Mouse (Mus musculus): ENCODE data around the gene Sphk2. TPM values are rescaled to one million over a fixed set of nuclear protein-coding genes. Genes with fewer than 3 reads are reported as not detected.

Sphk2 gene
- polyA plus RNA-seq, 1 experiment from 2014 or later = 15.6 TPM

GRCm38 (mm10) chr7:45699523-45700141 is 18.2 kb downstream of the Sphk2 start, which contains the start of gene Car11:
Gene Car11 (plus strand): TSS chr7:45699843.
- H3K36me3 ChIP-seq (ENCODE audit: control insufficient read depth, insufficient read depth, low read length) = no peaks in the 10 kb centered on the region
- H3K9me3 ChIP-seq (ENCODE audit: control insufficient read depth, low read length) = no peaks in the 10 kb centered on the region
- 2% methylated on average over 35 of the region's 36 CpGs for WGBS
- peak within 1 kb of the TSS; percentile 70 for H3K27ac ChIP-seq (ENCODE audit: low read depth, low read length)
- H3K4me2 ChIP-seq (ENCODE audit: low read depth, low read length) = peak within 1 kb of the TSS; percentile 85
- peak within 1 kb of the TSS; percentile 67 for H3K9ac ChIP-seq (replicated peaks; ENCODE audit: low read depth, low read length)
- peak within 1 kb of the TSS; percentile 46 for H3K4me3 ChIP-seq (ENCODE audit: low read depth, low read length)
- peaks cover 7% of the 10 kb centered on the region; the same call in 1 of the 2 replicates for H3K27me3 ChIP-seq (ENCODE audit: control insufficient read depth, insufficient read depth, low read length)
- peaks cover 10% of the 10 kb centered on the region; the same call in 1 of the 2 replicates for H3K4me1 ChIP-seq (ENCODE audit: control insufficient read depth, insufficient read depth, low read length)
- ATAC-seq (ENCODE audit: low read depth) = no peak

DNA sequence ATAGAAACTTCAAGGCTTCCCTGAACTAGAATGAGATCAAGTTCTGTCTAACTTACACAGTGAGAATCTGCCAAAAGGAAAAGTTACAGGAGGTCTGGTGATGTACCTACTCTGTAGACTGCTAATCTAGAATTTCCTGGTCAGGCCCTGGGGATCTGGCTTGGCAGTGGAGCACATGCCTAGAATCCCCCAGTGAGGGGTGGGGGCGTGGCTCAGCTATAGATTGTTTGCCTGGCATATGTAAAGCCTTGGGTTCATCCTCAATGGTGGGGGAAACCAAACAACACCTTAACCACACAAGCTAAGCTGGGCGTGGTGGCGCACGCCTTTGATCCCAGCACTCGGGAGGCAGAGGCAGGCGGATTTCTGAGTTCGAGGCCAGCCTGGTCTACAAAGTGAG is 19.9 kb downstream of the Sphk2 start:
- peaks cover 7% of the 10 kb centered on the region; the same call in 1 of the 2 replicates for H3K27me3 ChIP-seq (ENCODE audit: control insufficient read depth, insufficient read depth, low read length)
- 80% methylated on average over 7 of the region's 7 CpGs for WGBS
- H3K4me2 ChIP-seq (ENCODE audit: low read depth, low read length) = no peak overlapping the region
- no peak for ATAC-seq (ENCODE audit: low read depth)
- no peak overlapping the region for H3K27ac ChIP-seq (ENCODE audit: low read depth, low read length)
- no peak overlapping the region for H3K9ac ChIP-seq (replicated peaks; ENCODE audit: low read depth, low read length)
- H3K36me3 ChIP-seq (ENCODE audit: control insufficient read depth, insufficient read depth, low read length) = no peaks in the 10 kb centered on the region
- 0 out of 2 replicates have a peak, but pooled peaks cover 4% of the 10 kb centered on the region for H3K4me1 ChIP-seq (ENCODE audit: control insufficient read depth, insufficient read depth, low read length)
- H3K4me3 ChIP-seq (ENCODE audit: low read depth, low read length) = no peak overlapping the region
- no peaks in the 10 kb centered on the region for H3K9me3 ChIP-seq (ENCODE audit: control insufficient read depth, low read length)

- Histone ChIP-seq H3K36me3 (ENCODE audit: control insufficient read depth, insufficient read depth, low read length) (no peaks in the 10 kb centered on the region), H3K9ac (replicated peaks; ENCODE audit: low read depth, low read length) (no peak overlapping the region), H3K9me3 (ENCODE audit: control insufficient read depth, low read length) (no peaks in the 10 kb centered on the region), H3K4me1 (ENCODE audit: control insufficient read depth, insufficient read depth, low read length) (0 out of 2 replicates have a peak, but pooled peaks cover under 1% of the 10 kb centered on the region), H3K27ac (ENCODE audit: low read depth, low read length) (no peak overlapping the region), H3K27me3 (ENCODE audit: control insufficient read depth, insufficient read depth, low read length) (peaks cover 7% of the 10 kb centered on the region; the same call in 1 of the 2 replicates), H3K4me2 (ENCODE audit: low read depth, low read length) (no peak overlapping the region), H3K4me3 (ENCODE audit: low read depth, low read length) (no peak overlapping the region)
- no peak for ATAC-seq (ENCODE audit: low read depth)
- WGBS = 2% methylated on average over 6 of the region's 6 CpGs
Measured at GRCm38 (mm10) chr7:45695098-45695497, 22.7 kb downstream of the Sphk2 start.

DNA sequence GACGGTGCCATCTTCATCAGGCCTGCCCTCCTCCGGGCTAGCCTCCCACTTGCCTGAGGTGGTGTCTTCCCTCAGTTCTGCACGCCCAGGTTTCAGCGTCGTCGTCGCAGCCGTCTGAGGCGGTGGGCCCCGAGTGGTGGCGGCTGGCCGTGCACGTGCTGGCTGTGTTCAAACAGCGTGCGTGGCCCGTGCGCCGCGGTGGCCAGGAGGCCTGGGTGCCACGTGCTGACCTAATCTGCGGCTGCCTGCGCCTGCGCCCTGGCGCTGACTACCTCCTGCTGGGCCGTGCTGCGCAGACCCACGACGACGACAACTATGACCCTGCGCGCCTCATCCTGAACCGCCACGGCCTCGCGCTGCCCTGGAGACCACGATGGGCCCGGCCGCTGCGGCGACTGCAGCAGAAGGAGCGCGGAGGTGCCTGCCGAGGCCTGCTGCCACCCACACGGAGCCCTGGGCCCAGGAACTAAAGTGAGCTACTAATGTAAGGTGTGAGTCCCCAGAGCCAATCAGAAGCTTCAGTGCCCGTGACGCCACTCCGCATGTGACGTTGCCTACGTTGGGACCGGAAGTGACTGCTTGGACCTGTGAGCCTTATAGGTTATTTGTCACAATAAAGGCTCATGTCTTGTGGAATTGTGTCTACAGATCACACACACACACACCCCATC is 23.7 kb downstream of the Sphk2 start, which contains the start of gene Sec1:
Gene Sec1, minus strand, starts transcription at position 482 of the 671 bp plus-strand sequence.
- Histone ChIP-seq H3K9ac (replicated peaks; ENCODE audit: low read depth, low read length) (no peak within 1 kb of the TSS), H3K36me3 (ENCODE audit: control insufficient read depth, insufficient read depth, low read length) (no peaks in the 10 kb centered on the region), H3K4me2 (ENCODE audit: low read depth, low read length) (no peak within 1 kb of the TSS), H3K9me3 (ENCODE audit: control insufficient read depth, low read length) (no peaks in the 10 kb centered on the region), H3K27ac (ENCODE audit: low read depth, low read length) (no peak within 1 kb of the TSS), H3K4me1 (ENCODE audit: control insufficient read depth, insufficient read depth, low read length) (no peaks in the 10 kb centered on the region), H3K27me3 (ENCODE audit: control insufficient read depth, insufficient read depth, low read length) (0 out of 2 replicates have a peak, but pooled peaks cover 3% of the 10 kb centered on the region), H3K4me3 (ENCODE audit: low read depth, low read length) (no peak within 1 kb of the TSS)
- peak; percentile 19; the same call in 1 of the 2 replicates for ATAC-seq (ENCODE audit: low read depth)
- 90% methylated on average over 50 of the region's 50 CpGs for WGBS

GRCm38 (mm10) chr7:45692364-45692763 is 25.4 kb downstream of the Sphk2 start:
- no peaks in the 10 kb centered on the region for H3K36me3 ChIP-seq (ENCODE audit: control insufficient read depth, insufficient read depth, low read length)
- H3K9me3 ChIP-seq (ENCODE audit: control insufficient read depth, low read length) = no peaks in the 10 kb centered on the region
- no peak for ATAC-seq (ENCODE audit: low read depth)
- H3K4me3 ChIP-seq (ENCODE audit: low read depth, low read length) = no peak overlapping the region
- no peaks in the 10 kb centered on the region for H3K27me3 ChIP-seq (ENCODE audit: control insufficient read depth, insufficient read depth, low read length)
- no peak overlapping the region for H3K4me2 ChIP-seq (ENCODE audit: low read depth, low read length)
- WGBS = 81% methylated on average over 2 of the region's 2 CpGs
- no peak overlapping the region for H3K9ac ChIP-seq (replicated peaks; ENCODE audit: low read depth, low read length)
- H3K4me1 ChIP-seq (ENCODE audit: control insufficient read depth, insufficient read depth, low read length) = no peaks in the 10 kb centered on the region
- no peak overlapping the region for H3K27ac ChIP-seq (ENCODE audit: low read depth, low read length)

DNA sequence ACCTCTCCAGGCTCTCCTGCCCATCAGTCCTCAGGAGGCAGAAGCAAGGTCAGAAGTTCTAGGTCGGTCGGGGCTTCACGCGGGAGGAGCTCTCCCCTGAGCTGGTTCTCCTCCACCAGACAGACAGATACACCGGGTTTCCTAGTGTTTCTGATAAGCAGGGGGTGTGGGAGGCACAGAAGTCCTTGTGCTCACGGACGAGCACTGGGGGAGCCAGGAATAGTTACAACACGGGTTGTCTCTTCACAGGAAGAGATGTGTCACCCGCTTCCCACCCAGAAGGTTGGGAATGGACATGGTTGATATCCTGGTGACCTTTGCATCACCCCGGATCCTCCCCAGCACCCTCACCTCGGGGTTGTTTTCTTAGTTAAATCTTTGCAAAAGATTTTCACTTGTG is 28.0 kb downstream of the Sphk2 start:
- no peaks in the 10 kb centered on the region for H3K36me3 ChIP-seq (ENCODE audit: control insufficient read depth, insufficient read depth, low read length)
- H3K9ac ChIP-seq (replicated peaks; ENCODE audit: low read depth, low read length) = no peak overlapping the region
- no peaks in the 10 kb centered on the region for H3K27me3 ChIP-seq (ENCODE audit: control insufficient read depth, insufficient read depth, low read length)
- no peak overlapping the region for H3K27ac ChIP-seq (ENCODE audit: low read depth, low read length)
- no peak for ATAC-seq (ENCODE audit: low read depth)
- no peak overlapping the region for H3K4me2 ChIP-seq (ENCODE audit: low read depth, low read length)
- no peak overlapping the region for H3K4me3 ChIP-seq (ENCODE audit: low read depth, low read length)
- WGBS = 78% methylated on average over 11 of the region's 11 CpGs
- no peaks in the 10 kb centered on the region for H3K9me3 ChIP-seq (ENCODE audit: control insufficient read depth, low read length)
- no peaks in the 10 kb centered on the region for H3K4me1 ChIP-seq (ENCODE audit: control insufficient read depth, insufficient read depth, low read length)

- H3K9me3 ChIP-seq (ENCODE audit: control insufficient read depth, low read length) = no peaks in the 10 kb centered on the region
- no peak overlapping the region for H3K4me3 ChIP-seq (ENCODE audit: low read depth, low read length)
- H3K27ac ChIP-seq (ENCODE audit: low read depth, low read length) = no peak overlapping the region
- no peaks in the 10 kb centered on the region for H3K4me1 ChIP-seq (ENCODE audit: control insufficient read depth, insufficient read depth, low read length)
- no peaks in the 10 kb centered on the region for H3K27me3 ChIP-seq (ENCODE audit: control insufficient read depth, insufficient read depth, low read length)
- H3K4me2 ChIP-seq (ENCODE audit: low read depth, low read length) = no peak overlapping the region
- H3K9ac ChIP-seq (replicated peaks; ENCODE audit: low read depth, low read length) = no peak overlapping the region
- WGBS = 58% methylated on average over 6 of the region's 6 CpGs
- H3K36me3 ChIP-seq (ENCODE audit: control insufficient read depth, insufficient read depth, low read length) = no peaks in the 10 kb centered on the region
- no peak for ATAC-seq (ENCODE audit: low read depth)
Measured at GRCm38 (mm10) chr7:45689099-45689498, 28.7 kb downstream of the Sphk2 start.

- Histone ChIP-seq H3K9ac (replicated peaks; ENCODE audit: low read depth, low read length) (no peak overlapping the region), H3K4me1 (ENCODE audit: control insufficient read depth, insufficient read depth, low read length) (no peaks in the 10 kb centered on the region; the same call in 1 of the 2 replicates), H3K27ac (ENCODE audit: low read depth, low read length) (no peak overlapping the region), H3K36me3 (ENCODE audit: control insufficient read depth, insufficient read depth, low read length) (no peaks in the 10 kb centered on the region), H3K9me3 (ENCODE audit: control insufficient read depth, low read length) (no peaks in the 10 kb centered on the region), H3K27me3 (ENCODE audit: control insufficient read depth, insufficient read depth, low read length) (no peaks in the 10 kb centered on the region), H3K4me2 (ENCODE audit: low read depth, low read length) (no peak overlapping the region), H3K4me3 (ENCODE audit: low read depth, low read length) (no peak overlapping the region)
- WGBS = 59% methylated on average over 3 of the region's 3 CpGs
- no peak for ATAC-seq (ENCODE audit: low read depth)
Measured at GRCm38 (mm10) chr7:45686841-45687240, 31.0 kb downstream of the Sphk2 start.

- 56% methylated on average over 10 of the region's 10 CpGs for WGBS
- Histone ChIP-seq H3K9me3 (ENCODE audit: control insufficient read depth, low read length) (no peaks in the 10 kb centered on the region), H3K9ac (replicated peaks; ENCODE audit: low read depth, low read length) (no peak overlapping the region), H3K27me3 (ENCODE audit: control insufficient read depth, insufficient read depth, low read length) (no peaks in the 10 kb centered on the region), H3K4me3 (ENCODE audit: low read depth, low read length) (no peak overlapping the region), H3K4me1 (ENCODE audit: control insufficient read depth, insufficient read depth, low read length) (no peaks in the 10 kb centered on the region; the same call in 1 of the 2 replicates), H3K4me2 (ENCODE audit: low read depth, low read length) (no peak overlapping the region), H3K36me3 (ENCODE audit: control insufficient read depth, insufficient read depth, low read length) (no peaks in the 10 kb centered on the region), H3K27ac (ENCODE audit: low read depth, low read length) (no peak overlapping the region)
- ATAC-seq (ENCODE audit: low read depth) = no peak
Measured at GRCm38 (mm10) chr7:45685811-45686210, 32.0 kb downstream of the Sphk2 start.
